Mouse (Mus musculus) ovary, postnatal 14 days (tissue): Measurements from ENCODE around the gene Bcl2l13.

Source experiments
- DNase-seq: peaks from one replicate; pipeline ENCODE4 v3.0.0; 2022; ENCODE audit warnings: low spot score

Gene Bcl2l13

DNA sequence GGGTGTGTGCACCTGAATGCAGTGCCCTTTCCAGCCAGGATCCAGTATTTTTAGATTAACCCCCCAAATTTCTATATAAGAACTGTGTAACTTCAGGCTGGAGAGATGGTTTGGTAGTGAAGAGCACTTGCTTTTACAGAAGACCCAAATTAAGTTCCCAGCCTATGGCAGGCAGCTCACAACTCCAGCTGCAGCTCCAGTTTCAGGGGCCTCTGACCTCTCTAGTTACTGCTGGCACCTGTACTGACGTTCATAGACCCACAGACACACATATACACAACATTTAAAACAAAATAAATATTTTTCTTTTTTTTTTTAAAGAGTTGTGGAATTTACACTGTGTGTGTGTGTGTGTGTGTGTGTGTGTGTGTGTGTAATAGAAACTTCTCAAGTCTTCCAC lies 93.4 kb downstream of the Bcl2l13 start:
- DNase-seq = no peak

DNA sequence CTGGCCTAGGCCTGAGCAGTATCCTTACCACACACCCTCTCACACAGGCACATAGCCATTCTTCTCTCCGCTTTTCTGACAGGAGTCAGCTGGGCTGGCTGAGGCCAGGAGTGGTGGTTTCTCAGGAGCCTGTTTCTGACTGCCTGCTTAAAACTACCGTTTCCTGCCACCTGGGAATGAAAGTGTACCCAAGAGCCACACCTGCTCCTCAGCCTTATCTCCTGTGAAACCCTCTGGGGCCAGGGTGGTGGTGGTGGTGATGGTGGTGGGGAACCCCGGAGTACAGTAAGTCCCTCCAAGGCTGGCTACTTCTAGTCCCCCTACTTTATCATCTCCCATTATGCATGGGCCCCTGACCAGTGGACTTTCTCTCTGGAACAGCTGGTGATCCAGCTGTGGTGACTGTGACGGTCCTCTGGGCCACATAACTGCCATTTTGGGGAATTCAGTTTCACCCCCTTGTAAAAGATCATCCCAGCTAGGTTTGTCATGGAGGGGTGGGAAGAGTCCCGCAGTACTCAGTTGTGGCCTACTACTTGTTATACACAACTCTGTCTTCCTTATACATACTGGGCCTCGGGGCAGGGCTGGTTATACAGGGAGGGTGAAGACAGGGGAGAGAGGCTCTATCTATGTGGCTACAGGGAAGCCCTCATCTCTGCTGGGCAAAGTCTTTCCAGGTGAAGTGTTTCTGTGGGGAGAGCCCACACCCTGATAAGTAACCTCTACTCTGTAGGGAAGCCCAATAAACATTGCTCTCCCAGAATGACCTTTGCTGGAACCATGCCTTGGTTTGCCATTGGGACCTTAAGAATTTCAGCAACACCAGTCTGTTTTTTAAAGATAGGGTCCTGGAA lies 94.7 kb downstream of the Bcl2l13 start:
- no peak for DNase-seq

DNA sequence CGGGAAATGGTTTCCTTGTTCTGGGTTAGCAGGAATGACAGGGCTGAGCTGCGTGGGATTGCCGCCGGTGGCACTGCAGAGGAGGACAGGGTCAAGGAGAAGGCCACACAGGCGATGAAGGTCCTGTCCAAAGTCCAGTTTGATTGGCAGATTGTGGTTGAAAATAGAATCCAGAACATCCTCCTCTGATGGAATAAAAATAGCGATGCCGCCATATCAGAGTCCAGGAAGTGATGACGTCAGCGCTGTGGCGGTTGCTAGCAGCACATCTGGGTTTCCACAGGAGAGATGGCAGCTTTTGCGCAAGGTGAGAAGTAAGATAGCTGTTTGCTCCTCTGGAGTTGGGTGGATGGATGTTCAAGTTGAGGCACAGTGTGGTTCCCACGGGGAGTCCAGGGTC lies 96.6 kb downstream of the Bcl2l13 start:
- no peak for DNase-seq

DNA sequence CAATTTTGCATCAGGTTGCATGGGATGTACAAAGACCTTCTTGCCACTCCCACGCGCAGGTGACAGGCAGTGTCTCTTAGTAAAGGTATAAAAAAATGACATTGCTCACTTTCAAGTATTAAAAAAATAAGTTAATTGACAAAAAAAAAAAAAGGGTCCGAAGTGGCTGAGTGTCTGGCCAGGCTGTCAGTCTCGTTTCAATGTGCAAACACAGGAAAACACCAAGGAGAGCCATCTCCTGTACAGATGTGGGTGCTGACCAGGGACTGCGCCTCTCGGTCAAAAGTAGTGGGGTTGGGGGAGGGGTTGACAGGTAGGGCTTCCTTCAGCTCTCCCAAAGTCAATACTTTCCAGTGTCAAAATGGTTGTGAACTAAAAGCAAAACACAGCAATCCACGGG lies 97.7 kb downstream of the Bcl2l13 start:
- no peak for DNase-seq

DNA sequence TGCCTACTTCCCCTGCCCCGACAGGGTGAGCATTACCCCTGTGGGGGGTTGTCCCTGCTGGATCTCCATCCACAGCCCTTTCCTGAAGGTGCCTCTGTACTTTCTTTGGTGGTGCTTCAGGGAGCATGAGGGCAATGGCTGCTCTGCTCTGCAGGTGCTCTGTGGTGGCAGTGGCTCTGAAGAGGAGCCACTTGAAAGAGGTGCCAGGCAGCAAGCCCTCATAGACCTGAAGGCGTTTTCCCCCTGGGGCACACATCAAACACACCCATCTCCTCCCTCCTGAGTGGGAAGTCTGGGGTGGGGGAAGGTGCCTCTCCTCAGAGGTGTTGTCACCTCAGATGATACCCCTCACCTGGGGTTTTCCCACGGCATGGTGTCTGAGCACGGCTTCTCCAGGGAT lies 98.2 kb downstream of the Bcl2l13 start:
- DNase-seq = no peak

DNA sequence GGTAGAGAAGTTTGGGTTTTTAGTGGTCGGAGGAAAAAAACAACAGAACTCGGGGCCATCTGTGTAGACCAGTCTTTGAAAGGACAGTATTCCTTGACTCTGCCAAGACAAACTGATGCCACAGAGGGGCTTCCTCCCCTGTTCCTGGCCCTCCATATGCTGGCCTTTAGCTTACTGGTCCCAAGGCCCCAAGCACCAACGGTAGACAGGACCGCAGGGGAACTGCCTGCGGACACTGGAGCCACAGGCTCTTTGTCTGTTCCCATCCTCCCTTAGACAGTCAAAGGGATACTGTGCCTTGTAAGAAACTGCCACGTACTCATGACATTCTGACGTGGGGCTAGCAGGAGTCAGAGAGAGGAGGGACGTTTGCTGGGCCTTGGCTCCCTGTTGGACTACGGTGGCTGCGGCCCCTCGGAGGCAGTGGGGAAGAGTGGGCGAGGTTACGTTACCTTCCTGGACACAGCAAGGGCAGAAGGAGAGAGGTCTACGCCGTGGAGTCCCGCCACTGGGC lies 101.1 kb downstream of the Bcl2l13 start:
- DNase-seq = no peak

DNA sequence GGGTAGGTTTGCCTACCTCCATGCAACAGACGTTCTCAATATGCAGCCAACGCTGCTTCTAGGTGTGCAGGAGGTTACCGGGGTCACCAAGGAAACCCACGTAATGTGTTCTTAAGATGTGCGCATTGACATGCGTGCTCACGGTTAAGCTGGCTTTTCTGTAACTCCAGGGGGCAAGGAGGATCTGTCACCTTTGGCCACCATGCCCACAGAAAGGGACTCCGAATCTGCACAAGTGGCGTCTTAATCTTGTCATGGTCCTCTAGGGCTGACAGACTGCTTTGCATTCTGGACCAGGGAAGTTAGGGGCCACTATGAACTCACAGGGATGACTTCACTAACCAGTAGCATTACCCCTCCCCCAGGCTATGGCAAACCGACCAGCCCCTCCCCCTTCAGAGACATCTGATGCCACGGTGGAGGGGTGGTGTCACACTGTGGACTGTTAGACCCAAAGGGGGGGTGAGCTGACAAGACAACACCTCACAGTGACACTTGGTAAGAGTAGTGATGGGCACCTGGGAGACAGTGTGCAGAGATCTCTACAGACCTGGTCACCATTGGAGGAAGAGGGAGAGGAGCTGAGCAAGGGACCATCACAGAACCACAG lies 102.1 kb downstream of the Bcl2l13 start:
- no peak for DNase-seq

DNA sequence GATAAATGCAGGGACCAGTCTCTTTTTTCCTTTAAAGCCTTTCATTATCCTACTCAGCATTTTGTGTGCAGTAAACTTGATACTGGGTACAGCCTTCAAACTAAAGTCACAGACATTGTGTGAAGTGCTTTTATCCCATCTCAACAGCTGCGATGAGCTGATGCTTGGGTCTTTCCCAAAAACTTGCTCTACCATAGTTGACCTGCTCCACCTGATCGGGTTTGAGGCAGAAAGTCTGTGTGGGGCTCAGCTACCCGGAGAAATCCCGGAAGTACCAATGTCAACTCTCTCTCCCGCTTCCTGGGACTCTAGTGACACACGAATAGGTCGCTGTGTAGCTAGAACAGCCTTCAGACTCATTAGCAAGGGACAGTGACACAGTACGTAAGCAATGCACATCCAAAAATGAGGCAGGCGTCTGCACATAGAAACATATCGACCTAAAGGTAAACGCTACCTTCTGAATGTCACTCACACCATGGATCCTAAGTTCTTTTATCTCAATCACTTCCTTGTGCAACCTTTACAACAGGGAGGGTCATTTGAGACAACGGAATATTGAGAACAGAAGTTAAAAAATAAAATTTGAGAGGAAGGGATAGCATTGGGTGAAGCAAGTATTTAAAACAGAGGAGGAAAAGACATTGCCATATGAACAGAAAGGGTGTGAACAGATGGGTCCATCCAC lies 102.9 kb downstream of the Bcl2l13 start:
- no peak for DNase-seq

DNA sequence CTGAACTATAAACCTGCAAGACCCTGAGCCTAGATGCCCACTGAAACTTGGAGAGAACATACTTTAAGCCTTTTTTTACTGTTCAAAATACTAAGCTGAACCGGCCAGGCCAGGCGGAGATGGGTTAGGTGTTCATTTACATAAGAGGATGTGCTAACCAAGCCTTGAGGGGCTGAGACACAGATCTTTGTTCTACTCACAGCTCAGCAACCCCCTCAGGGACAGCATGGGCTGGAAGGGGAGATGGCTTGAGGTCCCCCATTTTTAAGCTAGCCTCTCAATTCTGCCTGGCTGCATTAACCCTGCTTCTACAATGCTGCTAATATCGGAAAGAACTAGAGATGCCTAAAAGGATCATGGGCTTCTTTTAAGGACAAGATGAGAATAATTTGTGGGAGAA lies 103.8 kb downstream of the Bcl2l13 start:
- no peak for DNase-seq

DNA sequence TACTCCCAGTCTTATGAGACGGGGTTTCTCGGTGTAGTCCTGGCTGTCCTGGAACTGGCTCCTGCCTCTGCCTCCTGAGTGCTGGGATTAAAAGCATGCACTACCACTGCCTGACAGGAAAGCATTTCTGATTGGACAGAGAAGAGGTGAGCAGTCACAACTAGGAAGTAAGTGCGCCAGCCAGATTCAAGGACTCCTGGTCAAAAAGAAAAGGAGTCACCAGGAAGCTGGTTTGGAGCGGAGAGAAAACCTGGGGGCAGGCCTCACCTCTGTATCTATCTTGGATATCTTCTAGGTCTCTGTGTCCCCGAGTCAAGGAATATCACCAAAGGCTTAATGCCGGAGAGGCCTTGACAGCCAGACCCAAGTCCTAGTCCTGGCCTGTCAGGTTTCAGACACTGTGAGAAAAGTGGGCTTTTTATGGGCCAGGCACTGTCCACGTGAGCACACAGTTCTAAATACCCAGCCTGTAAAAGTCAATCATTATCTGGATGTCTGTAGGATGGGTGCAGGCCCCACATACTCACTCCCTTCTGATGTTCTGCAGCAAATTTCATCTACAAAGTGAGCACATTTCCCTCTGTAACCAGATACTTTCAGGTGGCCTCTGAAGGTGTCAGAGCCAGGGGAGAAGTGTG lies 104.6 kb downstream of the Bcl2l13 start:
- no peak for DNase-seq

DNA sequence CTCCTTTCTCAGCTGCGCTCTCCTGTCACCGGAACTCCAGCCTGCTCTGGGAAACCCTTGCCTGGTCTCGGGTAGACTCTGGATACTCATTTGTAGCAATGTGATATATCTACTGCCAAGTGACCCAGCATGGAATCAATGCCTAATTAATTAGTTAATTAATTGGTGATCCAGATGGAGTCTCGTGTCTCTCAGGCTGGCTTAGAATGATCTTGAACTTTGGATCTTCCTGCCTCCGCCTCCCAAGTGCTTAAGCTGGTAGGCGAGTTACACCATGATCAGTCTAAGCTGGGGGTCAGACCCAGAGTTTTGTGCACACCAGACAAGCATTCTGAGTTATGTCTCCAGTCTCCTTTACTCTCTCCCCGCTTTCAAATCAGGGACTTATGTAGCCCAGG lies 105.1 kb downstream of the Bcl2l13 start:
- DNase-seq = no peak

DNA sequence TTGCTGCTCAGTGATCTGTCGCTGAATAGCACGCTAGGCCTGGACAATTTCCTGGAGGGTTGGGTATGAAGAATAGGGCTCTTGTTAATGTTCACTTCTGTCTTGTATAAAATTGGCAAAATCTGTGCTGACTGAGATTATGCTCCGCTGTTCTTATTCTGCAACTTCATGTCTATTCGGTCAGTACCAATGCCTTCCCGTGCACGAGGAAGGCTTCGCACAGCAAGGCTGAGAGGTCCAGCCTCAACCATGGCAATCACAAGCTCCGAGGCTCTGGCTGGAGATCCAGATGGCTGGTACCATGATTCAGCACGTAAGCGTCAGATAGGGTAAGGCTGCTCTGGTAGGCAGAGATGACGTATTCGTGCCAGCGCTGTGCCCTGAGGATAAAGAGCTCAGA lies 105.6 kb downstream of the Bcl2l13 start:
- DNase-seq = no peak
